Mouse (Mus musculus): ENCODE data around the gene Zfp526. TPM values are rescaled to one million over a fixed set of nuclear protein-coding genes. Genes with fewer than 3 reads are reported as not detected.

Gene Zfp526
- 10 to 100 TPM in 1 of 2 experiments, 1 to 10 TPM in 1; 9.9 to 10.2 TPM for total RNA-seq (2021)

DNA sequence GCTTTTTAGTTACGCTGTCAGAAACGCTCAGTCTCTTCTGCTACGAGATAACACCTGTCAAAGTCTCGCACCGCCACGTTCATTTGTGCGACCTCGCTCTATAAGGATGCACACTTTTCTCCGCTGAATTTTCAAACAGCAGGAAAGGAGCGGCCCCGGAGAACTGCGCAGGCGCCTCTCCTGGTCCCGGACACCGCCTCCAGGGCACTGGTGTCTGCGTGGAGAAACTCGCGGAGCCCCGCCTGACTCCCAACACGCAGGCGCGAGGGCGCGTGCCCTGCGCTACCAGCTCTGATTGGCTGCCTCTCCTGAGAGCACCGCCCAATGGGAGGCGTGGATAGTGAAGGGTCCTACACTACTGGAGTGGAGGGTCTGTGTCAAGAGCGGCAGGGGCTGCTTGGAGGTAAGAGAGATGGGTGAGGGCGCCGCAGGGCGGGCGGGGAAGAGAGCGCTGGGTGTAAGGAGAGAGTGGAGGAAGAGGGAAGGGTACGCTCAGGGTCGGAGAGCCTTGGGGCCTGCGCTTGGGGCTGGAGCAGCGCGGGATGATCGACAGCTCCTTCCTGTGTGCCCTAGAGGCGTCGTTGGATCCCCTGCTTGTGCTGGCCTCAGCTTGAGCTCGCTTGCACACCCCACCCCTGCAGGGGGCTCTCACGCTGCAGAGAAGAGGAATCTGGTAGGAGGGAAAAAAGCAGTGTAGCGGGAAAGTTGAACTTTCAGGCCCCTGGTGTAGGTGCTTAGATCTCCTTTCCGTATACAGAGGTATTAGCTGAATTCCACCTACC, at the start of gene Zfp526:
Gene Zfp526, plus strand, starts transcription at position 324 of the 782 bp plus-strand sequence.
- DNase-seq = peak; percentile 98

DNA sequence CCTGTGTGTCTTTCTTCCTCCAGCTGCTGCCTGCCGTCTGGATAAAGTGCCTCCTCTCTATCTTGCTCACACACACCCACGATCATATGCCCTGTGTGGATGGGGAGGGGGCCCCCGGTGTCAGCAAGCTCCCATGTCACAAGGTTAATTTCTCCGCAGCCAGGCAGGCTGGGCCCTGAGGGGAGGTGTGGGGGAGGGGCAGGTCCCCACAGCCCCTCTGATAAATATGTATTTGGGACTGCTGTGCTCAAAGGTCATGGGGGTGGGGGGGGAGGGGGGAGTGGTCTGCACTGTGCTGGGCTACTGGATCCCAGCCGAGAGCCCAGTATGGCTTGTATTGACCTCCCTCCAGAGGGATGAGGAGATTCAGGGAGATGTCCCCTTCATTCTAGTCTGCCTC, 48.6 kb upstream of the Zfp526 start:
- no peak for DNase-seq

DNA sequence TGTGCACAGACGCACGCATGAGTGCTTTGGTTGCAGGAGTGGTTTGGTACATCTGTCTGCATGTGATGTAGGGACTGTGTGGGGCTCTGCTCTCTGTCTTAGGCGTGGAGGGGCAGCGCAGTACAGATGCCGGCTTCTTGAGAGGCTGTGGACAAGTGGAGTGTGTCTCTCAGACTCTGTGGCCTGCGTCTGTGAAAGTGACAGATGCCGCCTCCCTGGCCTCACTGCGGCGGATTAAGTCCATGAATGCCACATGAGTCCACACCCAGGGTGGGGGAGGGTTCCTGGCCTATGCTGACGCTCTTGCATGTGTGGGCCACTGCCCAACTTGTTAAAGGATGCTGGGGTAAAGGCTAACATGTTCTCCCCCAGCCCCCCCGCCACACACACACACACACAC, 46.9 kb upstream of the Zfp526 start:
- no peak for DNase-seq

DNA sequence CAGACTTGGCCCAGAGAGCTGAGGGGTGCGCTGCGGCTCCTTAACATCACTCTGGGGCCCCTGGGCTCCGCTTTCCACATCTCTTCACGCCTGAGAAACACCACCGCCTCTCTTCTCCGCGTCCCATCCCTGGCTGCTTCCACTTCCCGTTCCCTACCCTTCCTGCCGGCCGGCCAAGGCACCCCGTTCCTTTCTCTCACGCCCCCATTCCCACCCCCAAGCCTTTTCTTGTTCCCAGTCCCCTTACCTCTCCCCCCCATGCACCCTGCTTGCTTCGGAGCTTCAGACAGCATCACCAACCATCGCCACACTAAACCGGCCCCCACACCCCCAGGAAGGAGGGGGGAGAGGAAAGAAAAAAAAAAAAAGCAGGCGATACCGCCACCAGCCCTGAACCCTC, 42.9 kb upstream of the Zfp526 start:
- DNase-seq = no peak

DNA sequence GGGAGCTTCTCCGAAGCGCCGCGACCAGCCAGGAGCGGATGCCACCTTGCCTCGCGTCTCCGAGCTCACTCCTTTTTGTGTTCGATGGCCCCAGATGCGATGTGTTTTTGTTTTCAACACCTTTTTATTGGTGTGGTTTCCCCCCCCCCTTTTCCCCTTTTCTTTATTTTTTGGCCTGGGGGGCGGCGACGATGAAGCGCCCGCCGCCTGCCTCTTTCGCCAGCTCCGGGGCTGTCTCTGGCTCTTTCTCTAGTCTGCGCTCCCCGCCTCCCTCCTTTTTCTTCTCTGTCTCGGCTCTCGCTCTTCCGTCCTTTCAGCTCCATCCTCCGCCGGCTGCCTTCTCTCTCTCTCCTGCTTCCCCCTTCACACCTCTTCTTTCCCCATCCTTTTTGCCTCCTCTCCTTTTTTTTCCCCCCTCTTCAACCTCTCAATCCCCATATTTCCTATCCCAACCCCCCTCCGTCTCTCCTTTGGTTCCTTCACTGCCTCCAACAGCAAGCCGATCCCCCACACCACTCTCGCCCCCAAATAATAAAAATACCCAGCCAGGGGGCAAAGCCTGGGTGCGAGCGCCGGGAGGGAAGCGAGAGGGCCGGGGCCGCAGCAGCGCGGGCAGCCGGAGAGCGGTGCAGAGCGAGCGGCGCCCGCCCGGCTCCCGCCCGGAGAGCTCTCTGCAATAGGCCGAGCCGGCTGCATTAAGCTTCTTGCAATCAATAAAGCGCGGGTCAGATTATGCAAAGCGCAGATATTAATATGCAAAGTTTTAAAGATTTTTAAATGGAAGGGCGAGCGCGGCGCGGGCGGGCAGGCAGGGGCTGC, 42.2 kb upstream of the Zfp526 start:
- DNase-seq = no peak

DNA sequence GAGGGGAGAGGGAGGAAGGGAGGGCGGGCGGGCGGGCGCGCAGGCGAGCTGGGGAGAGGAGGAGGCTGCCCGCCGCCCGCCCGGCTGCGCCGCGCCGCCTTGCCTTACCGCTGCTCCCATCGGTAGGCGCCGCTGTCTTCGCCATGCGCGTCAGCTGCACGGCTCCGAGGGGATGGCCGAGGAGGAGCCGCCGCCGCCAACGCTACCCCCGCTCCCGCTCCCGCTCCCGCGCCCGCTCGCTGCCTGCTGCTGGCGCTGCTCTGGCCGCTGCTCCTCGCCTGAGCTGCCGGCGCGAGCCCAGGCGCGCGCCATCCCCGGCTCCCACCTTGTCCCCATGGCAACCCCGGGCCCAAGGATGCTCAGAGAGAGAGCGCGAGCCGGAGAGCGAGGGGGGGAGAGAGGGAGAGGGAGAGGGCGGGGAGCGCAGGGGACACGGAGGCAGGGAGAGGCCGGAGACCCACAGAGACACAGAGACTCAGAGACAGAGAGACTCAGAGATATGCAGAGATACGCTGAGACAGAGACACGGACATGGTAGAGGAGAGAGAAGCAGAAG, 41.5 kb upstream of the Zfp526 start, which contains the start of gene Pou2f2:
Gene Pou2f2, minus strand, starts transcription at position 121 of the 556 bp plus-strand sequence.
- DNase-seq = peak; percentile 72

DNA sequence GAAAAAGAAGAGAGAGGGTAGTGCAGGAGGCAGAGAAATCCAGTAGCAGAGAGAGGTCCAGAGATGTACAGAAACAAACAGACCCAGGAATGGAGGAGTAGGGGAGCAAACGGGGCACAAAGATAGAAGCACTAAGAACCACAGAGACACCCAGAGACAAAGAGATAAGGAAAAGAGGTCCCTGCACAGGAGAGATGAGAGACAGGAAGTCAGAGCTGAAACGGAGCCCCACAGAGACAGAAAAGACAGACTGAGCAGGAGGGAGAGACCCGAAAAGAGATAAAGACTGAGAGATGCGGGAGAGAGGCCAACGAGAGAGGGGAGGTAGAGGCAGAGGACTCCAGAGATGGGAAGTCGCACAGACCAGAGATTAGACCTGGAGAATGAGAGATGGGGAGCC, 40.7 kb upstream of the Zfp526 start:
- no peak for DNase-seq

DNA sequence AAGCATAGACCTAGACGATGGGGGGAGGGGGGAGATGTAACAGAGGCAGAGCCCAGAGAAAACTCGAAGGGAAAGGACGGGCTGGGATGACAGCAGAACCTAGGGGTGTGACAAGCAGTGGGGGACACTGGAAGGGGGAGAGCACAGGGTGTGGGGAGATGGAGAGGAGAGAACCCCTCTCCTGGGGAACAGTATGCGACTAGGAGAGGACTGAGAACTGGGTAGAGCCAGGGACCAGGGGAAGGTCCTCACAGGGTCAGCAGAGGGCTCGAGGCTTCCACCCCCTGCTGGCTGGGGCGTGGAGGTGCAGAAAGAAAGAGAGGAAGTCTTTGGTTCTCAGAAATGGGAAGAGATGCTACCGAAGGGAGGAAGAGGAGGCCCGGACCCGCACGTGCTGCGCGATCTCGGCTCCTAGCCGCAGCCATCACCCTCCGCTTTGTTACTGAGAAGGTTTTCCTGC, 39.9 kb upstream of the Zfp526 start:
- peak; percentile 44 for DNase-seq

DNA sequence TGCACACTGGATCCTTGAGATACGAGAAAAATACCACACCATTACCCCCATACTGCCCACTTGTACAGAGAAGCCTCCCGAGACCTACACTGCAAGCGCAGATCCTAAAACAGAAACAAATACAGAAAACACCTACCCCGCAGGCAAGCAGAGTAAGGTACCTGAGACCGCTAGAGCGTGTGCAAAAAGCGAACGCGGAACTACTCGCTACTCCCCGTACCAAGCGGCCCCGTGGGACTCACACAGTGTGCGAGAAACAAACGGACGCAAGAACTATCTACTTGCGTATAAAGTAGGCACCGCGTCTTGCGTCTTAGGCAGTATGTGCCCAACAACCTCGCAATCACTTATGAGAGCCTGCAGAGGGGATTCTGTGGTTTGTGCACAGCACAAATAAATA, 39.4 kb upstream of the Zfp526 start:
- DNase-seq = no peak

DNA sequence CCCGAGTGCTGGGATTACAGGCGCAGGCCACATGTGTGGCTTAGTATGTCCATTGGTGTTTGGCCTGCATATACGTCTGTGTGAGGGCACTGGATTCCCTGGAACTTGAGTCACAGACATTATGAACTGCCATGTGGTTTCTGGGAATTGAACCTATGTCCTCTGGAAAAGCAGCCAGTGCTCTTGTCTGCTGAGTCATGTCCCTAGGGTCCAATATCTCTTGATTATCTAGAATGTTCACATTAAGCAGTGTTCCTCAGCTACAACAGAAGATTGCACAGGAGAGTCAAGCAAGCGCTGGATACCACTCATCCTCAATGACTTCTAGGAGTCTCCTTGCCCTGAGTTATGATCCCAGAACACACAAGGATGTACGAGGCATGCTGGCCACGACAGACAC, 37.1 kb upstream of the Zfp526 start:
- no peak for DNase-seq

DNA sequence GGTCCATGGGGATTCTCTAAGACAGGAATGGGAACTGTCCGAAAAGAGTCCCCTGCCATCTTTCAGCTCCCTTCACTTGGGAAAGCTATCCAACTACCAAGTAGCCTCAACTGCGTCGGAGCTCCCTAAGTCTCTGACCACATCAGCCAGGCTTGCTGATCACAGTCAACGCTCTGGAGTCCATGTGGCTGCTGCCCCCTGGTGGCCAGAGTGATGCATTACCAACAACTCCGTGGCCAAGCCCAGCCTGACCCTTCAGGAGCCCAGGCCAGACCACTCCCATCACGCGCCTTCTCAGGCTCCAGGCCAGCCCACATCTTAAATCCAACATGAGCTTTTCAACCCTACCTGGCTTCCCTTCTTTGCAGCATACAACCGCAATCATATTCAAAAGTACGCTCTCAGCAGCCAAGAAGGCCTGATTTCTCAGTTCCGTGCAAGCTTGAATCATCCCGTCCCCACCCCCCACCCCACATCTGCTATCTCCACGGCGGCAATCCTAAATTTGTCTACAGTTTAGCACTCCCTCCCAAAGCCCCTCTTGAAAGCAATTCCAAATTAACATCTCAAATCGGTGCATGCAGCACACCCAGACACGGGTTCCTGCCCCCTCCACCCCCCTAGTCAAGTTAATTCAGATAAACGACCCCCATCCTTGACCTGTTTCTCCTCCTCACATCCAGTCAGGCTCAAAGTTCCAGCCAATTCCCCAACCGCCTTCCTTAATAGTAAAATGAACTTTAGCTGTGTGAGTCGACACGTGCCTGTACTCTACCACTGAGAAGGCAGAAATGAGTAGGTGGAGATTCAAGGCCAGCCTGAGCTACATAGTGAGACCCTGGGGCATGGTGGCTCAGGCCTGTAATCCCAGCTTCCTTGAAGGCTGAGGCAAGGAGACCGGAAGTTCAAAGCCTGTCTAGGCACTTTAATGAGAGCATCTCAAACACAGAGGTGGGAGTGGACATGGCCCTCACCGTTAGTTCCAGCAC, 33.3 kb upstream of the Zfp526 start:
- peak; percentile 91 for DNase-seq

DNA sequence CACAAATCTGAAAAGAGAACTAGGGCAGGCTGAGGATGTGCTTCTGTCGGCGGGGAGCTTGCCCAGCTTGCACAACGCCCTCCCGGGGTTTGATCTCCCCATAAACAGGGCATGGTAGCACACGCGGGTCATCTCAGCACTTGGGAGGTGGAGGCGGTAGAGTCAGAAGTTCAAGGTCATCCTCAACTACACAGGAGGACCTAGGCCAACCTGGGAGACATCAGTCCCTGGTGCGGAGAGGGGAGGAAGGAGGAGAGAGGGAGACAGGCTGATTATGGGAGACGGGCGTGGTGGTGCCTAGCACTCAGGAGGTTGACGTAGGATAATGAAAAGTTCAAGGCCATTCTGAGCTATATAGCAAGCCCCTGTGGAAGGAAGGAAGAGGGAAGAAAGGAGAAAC, 30.4 kb upstream of the Zfp526 start:
- no peak for DNase-seq

DNA sequence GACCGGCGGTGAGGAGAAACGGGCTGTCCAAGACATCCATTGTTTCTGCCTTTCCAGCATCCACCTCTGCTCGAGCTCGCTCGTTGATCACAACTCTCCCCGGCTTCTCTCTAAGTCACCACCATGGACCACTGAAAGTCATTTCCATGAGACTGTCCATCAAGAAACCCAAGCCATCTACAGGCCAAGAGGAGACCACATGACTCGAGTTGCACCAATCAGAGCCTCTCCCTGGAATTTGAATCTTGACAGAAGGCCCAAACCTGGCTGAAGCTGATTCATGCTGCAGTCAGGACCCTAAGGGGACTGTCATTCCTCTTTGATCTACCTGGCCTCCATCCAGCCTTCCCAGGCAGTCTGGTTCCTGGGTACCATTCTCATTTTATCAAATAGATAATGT, 29.1 kb upstream of the Zfp526 start:
- DNase-seq = no peak

DNA sequence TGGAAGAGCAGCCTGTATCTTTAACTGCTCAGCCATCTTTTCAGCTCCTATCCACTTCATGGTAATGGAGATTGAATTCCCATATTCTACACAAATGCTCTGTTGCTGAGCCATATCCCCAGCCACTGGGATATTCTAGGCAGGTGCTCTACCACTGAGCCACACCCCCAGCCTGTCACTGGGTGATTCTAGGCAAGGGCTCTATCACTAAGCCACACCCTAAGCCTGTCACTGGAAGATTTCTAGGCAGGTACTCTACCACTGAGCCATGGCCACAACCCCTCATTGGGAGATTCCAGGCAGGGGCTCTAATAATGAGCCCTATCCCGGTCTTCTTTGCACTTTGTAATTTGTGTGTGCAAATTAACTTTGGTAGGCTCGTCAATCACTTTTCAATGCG, 26.1 kb upstream of the Zfp526 start:
- DNase-seq = no peak

DNA sequence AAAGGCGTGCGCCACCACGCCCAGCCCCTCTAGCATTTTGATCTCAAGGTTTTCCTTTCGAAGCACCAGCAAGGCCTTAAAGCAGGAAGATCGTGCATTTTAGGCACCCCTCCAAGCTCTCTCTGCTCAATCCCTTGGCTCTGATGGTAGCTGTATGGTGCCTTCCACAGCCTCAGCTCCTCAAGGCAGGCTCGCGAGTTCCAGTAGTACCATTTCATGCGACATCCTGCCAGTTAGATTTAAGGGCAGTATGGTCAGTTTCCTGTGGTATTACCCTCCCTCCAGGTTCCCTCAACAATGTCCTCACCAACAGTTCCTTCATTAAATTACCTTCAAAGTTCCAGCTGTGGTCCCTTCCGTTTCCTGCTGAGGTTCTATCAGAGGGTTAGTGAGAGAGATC, 25.1 kb upstream of the Zfp526 start:
- DNase-seq = no peak

DNA sequence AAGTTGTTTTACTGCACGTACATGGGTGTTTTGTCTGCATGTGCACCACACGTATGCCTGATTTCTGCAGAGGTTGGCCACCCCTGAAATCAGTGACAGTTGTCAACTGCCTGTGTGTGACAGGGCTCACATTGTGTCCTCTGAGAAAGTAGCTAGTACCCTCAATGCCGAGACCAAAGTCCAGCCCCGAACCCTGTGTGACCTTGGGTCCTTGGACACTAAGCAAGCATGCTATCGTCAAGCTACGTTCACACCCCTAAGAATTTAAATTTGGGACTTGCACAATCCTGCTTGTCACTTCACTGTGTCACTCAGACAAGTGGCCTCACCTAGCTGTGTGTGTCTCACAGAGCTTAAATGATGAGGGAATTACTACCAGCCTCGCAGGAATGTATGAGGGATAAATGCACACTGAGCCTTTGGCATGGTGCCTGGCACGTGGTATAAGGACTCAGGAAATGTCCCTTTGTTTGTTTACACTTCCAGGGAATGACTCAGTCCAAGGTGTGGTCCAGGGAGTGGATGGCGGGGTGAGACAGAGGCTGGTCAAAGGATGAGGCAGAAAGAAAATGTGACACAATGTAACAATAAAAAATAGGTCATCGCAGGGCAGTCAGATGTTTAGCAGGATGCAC, 23.7 kb upstream of the Zfp526 start:
- DNase-seq = peak; percentile 31

DNA sequence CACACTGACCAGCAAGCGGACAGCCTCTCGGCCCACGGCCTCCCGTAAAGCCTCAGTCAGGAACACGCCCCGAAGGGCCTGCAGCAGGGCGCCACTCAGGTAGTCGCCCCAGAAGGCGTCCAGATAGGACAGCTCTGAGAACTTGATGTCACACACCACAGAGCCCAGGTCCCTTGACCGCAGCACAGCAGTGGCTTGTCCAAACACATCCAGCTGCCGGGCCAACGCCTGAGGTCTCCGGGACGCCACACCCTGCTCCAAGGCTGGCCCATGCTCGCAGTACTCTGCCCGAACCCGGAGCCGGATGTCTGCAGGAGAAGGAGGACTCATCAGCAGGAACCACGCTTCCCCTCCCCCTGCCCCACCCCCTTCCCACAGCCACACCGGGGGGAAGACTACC, 17.6 kb upstream of the Zfp526 start:
- no peak for DNase-seq

DNA sequence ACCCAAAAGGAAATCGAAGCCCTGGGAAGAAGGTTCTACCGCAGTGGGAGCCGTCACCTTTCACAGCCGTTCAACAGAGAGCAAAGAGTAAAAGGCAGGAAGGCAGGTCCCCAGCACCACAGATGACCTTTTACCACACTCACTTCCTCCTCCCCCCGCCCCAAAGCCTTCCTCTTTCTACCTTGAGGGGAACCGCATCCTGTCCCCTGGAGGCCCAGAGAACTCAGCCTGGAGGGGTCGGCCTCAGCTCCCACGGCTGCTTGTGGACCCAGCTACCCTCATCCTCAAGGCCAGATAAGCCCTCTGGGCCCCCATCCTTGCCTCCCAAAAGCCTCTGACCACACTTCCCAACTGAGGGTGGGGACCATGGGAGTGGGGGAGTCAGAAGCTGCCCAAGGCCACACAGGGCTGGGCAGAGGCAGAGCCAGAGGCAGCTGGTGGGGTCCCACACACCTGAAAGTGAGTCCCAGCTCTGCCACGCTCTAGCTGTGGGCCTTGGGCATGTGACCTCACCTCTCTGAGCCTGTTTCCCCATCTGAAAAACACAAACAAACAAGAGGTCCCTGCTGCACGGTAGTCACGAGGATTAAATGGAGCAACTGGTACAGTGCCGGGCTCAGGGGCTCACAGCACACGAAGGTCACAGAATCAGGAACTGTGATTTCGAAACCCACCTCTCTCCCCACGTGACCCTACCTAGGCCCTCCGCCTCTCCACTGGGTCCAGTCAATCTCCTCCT, 15.7 kb upstream of the Zfp526 start:
- DNase-seq = no peak

DNA sequence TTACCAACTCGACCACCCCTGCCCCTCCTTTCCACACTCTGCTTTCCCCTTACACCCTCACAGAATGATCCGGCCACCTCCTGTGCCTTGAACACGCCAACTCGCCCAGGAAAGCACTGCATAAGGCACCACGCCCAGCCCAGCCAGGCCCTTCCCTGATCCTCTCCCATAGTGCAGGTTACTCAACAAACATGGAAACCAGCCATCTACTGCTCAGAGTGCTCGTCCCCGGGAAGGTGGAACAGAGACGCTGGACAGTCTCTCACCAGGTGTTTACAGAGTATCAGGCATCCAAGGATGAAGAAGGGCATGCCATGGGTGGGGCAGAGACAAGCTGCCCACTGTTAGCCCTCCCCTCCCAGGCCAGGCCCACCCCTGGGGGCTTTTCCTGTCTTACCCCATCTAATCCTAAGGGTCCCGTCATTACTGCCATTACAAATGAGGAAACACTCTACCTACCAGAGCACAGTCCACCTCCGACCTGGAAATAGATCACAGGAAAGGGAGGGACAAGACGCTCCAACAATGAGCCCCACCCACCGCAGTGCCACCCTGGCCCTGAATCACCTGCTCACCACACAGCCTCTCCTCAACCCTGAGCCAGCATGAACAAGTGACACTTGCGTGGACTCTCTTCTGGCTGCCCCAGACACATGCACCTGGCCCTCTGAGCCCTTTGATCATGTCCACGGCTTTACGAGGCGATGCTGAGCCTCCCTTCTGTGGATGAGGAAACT, 15.0 kb upstream of the Zfp526 start:
- DNase-seq = no peak

DNA sequence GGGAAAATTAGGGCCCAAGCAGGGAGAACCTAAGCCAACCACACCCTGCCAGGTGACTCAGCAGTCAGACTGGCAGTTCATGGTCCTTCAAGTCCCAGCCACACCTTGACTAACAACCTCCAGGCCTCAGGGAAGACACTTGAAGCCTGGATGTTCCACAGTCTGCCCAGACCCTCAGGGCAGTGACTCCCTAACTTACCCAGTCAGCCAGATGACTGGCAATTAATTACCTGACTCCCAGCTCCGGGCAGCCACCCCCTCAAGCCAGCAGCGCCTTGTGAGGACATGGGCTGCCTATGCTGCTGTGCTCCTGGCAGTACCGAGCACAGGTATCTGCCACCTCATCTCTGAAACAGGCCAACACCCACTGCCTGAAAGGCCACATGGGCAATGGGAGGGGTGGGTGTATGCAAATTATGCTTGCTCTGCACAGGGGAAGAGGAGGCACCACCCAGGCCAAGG, 12.0 kb upstream of the Zfp526 start:
- no peak for DNase-seq

Data from heart, postnatal 4 days (tissue).